Mouse (Mus musculus): ENCODE data around the gene P2ry2. TPM values are rescaled to one million over a fixed set of nuclear protein-coding genes. Genes with fewer than 3 reads are reported as not detected.
A peak's percentile ranks its signal among the peaks of the same experiment; 100 is the strongest.

Gene P2ry2
- total RNA-seq, 2 experiments from 2014 or later, result 10.6 to 12.2 TPM

- DNase-seq, result no peak
Measured at GRCm38 (mm10) chr7:100984452-100985395, 27.9 kb downstream of the P2ry2 start.

GRCm38 (mm10) chr7:100979175-100979574, 33.5 kb downstream of the P2ry2 start:
- peak; percentile 82 for DNase-seq

GRCm38 (mm10) chr7:100978171-100978570, 34.5 kb downstream of the P2ry2 start:
- DNase-seq, result no peak

DNA sequence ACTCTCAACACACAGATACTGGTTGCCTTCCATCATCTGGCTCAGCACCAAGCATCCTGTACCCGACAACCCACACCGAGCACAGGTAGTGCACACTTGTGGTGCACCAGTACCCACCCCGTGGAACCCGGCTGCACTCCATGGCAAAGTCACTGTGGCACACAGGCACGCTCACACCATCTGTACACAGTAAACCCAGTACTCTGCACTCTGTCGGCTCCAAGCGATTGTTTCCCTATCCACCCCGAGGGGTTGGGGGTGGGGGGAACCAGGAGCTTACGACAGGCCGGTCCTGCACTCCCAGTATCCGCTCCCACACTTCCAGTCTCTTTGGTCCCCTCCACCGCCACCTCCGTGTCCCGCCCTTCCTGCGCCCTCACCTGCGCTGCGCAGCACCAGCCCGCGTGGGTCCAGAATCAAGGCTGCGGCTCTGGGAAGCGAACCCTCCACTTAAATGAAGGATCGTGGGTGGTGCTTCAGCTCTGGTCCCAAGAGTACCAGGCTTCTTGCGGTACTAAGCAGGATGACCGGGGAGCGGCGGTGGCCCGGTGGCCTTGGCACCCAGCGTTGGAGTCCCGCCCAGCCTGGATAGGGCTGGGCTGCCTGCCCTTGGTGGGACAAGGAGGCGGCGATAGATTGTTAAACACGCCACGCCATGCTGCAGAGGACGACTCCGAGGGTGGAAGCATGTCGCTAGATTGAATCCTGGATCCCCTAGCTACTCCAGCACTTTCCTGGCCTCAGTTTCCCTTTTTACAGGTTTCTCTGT, 38.3 kb downstream of the P2ry2 start, which contains the start of gene P2ry6:
P2ry6 (minus strand) TSS at position 515 of the 769 bp plus-strand sequence.
- DNase-seq, result peak; percentile 72

GRCm38 (mm10) chr7:100972875-100973274, 39.8 kb downstream of the P2ry2 start:
- no peak for DNase-seq

- no peak for DNase-seq
Measured at GRCm38 (mm10) chr7:100968874-100969659, 43.6 kb downstream of the P2ry2 start.

DNA sequence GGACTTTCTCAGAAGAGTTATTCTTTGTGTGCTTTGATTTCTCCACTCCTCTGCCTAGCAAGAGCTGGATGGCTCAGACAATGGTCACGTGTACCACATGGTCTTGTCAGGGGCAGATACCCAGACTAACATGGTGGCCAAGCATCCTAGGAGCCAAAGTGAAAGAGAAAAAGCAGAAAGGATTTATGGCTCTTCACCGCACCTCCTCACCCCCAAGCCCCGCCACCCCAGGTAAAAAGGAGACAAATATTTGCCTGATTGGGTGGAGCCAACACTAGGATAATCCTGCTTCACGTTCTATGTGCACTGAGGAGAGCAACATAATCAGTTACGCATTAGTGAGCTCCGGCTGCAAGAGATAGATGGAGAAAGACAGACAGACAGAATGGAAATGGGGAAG, 44.3 kb downstream of the P2ry2 start:
- no peak for DNase-seq

DNA sequence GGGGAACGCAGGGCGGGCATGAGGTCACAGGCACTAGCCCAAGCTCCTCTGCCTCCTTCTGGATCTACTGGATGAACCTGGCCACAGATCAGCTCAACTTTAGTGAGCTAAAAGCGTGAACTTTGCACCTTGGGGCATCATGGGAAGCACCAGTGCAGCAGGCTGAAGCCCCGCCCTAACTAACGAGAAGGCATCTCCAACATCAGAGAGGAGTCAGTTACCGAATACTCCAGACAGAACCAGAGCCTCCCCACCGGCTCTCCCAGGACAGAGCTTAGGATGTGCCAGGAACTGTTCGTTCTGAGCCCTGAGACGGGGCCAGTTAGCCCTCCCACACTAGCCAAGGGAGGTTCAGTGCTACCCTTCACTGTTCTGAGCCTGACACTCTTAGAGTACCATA, 44.8 kb downstream of the P2ry2 start:
- no peak for DNase-seq

DNA sequence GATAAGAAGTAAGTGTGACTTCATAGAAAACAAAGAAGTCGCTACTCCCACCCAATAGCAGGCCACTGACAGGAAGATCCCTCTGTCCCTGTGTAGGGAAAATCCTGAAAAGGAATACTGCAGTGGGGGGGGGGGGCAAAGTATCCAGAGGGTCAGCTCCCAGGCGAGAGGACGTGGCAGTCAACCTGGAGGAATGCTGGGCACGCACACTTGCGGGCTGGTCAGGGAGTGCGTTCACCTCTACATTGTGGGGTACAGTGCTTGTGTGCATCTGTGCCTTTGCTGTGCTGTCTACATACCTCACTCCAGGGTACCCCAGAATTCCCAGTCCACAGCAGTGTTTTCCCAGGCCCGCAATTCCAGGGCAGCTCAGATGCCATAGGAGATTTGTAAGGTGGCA, 46.7 kb downstream of the P2ry2 start:
- DNase-seq, result no peak

- DNase-seq, result peak; percentile 49
Measured at GRCm38 (mm10) chr7:100965079-100965478, 47.6 kb downstream of the P2ry2 start.

DNA sequence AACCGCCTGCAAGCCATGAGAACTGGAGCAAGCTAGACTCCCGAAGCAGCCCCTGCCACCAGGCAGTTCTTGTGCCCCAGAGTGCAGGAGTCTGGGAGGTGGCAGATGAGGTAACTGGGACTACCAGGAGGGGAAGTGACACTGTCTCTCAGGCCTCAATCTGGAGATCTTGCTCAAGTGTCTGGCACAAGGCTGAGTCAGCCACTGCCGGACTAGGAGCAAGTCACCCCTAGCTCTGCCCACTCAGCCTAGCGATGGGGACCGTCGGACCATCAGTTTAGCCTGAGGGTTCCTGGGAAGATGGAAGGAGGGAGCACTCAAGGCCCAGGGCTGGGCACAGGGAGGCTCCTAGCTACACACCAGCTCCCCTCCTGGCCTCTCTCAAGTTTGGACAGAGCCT, 48.4 kb downstream of the P2ry2 start:
- DNase-seq, result no peak

GRCm38 (mm10) chr7:100963381-100963780, 49.3 kb downstream of the P2ry2 start:
- no peak for DNase-seq

DNA sequence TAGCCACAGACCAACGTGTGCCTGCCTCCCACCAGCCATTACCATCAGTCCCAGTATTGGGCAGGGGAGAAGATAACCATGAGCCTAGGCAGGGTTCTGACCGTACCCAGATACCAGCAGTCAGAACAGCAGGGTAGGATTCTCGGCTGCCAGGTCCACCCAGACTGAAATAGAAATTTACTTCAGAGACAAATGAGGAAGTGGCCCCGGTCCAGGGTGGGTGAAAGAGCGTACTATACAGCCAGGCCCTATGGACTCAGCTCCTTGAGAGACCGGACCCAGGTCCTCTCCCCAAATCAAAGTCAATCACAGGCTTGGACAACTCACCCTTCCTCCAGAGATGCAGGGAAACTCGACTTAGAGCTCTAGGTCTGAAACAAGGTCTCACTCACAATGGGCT, 51.5 kb downstream of the P2ry2 start:
- no peak for DNase-seq

DNA sequence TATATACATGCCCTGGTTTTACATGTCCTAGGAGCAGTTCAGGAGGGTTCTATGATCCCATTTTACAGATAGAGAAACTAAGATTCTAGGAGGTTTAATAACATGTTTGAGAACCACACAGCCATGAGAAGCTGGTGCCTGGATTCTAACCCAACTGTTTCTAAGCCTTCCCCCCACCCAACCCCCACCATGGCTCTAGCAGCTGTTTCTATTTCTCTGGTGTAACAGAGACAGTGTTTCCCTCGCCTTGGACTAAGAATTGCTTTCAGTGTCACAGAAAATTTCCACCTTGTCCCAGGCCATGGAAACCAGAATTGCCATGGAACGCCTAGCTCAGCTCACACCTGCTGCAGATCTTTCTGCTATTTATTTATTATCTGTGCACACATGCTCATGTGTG, 52.2 kb downstream of the P2ry2 start:
- no peak for DNase-seq

GRCm38 (mm10) chr7:100958426-100958825, 54.2 kb downstream of the P2ry2 start:
- DNase-seq, result peak; percentile 39

DNA sequence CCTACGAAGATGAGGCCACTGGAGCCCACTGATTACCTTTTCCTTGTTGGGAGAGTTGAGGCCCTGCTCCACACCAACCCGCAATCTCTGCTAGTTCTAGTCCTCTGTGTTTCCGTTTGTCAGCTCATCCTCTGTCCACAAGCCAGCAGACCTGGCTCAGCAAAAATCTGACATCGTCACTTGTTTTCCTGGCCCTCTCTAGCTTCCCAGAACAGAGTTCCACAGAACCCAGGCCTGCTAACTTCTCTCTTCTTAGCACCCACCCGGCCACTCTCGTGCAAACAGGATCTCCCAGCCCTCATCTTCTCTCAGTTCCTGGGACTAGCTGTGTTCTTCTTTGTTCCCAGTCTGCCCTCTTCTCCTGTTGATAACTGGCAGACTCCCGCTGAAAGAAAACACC, 60.0 kb downstream of the P2ry2 start:
- no peak for DNase-seq

GRCm38 (mm10) chr7:100951903-100952302, 60.8 kb downstream of the P2ry2 start:
- peak; percentile 48 for DNase-seq

DNA sequence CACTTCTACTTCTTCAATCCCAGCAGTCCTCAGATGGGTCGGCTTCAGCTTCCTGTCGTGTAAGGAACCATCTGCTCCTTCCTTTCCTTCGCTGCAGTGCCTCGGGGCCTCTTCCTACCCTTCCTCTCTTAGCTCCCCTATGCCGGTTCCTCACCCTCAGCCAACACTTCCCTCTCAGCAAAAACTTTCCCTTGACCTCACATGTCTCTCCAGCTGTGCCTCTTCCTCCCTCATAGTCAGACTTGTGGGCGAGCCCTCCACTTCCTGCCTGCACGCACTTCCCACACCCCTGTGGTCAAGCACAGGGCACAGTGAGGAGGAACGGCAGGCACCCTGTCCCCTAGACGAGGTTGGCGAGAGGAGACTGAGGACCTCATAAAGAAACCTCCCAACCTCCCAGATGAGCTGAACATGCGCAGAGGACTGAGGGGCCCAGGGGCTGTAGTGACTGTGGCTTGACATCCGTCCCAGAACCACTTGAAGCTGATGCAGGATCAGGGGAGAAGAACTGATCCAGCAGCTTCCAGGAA, 62.1 kb downstream of the P2ry2 start:
- DNase-seq, result peak; percentile 37

DNA sequence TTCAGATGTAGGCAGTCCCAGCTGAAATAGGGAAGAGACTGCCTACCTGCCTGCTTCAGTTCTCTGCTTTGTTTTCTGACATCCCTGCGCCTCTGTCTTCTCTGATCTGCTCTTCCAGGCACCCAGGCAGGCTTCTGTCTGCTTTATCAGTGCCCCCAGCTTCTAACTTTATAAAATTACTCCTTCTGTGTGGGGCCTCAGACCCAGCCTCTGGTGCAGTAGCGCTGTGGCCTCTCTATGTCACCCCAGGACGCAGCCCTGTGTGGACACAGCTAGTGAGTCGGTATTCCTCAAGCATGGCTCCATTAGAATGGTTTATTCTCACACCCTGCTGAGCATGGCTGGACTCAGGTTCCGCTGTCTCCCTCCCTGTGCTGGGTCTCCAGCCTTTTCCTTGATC, 62.6 kb downstream of the P2ry2 start:
- no peak for DNase-seq
